Comparison of ENCODE assay signal across 18 mouse cellular contexts in genomic region chr7:16271139-16271538, GRCm38 (mm10). TPM values are rescaled to one million over a fixed set of nuclear protein-coding genes. Genes with fewer than 3 reads are reported as not detected.
DNase-seq lines count a peak whose midpoint lies in the region; ATAC-seq and TF ChIP-seq lines count a peak whose summit lies in the region.
"Had no signal": no experiment of that assay in that cellular context is flagged by ENCODE, and none has a peak within 500 bp of the region (broad histone marks: within the 10 kb centered on the region; RNA-seq: fewer than 3 reads in every experiment).

No protein-coding gene starts in this region.

- no peak for TF ChIP-seq CTCF in bone marrow macrophage, adult 2 months (IDR thresholded peaks at IDR 0.05; ENCODE audit: low read depth, low read length)
- TF ChIP-seq CTCF in cerebellum, adult 2 months (IDR thresholded peaks at IDR 0.05; ENCODE audit: borderline replicate concordance, insufficient read depth, low read depth, low read length): no peak

- H3K4me2 ChIP-seq in heart, embryonic 14.5 days (ENCODE audit: low read length): 0 out of 2 replicates have a peak overlapping the region, but pooled peaks have one; percentile 97
- 0 out of 2 replicates have a peak overlapping the region, but pooled peaks have one; percentile 77 for H3K4me2 ChIP-seq in embryonic facial prominence, embryonic 13.5 days
- H3K4me2 ChIP-seq in midbrain, embryonic 13.5 days (replicated peaks): peak overlapping the region; percentile 93

- H3K27me3 ChIP-seq in heart, embryonic 14.5 days (ENCODE audit: control insufficient read depth, insufficient read depth, low read length): no peaks in the 10 kb centered on the region
- H3K27me3 ChIP-seq in embryonic facial prominence, embryonic 13.5 days: no peaks in the 10 kb centered on the region
- H3K27me3 ChIP-seq in midbrain, embryonic 13.5 days: peaks cover 9% of the 10 kb centered on the region; the same call in 1 of the 2 replicates
- H3K27me3 ChIP-seq in cerebellum, adult 2 months (ENCODE audit: control insufficient read depth, insufficient read depth, low read length): no peaks in the 10 kb centered on the region

- ATAC-seq in heart, embryonic 14.5 days (ENCODE audit: insufficient number of reproducible peaks, insufficient read depth, low FRiP score, low read depth): no peak
- ATAC-seq in embryonic facial prominence, embryonic 13.5 days (ENCODE audit: insufficient number of reproducible peaks, insufficient read depth, low FRiP score, low TSS enrichment, low read depth): no peak
- no peak for ATAC-seq in midbrain, embryonic 13.5 days
- no peak for ATAC-seq in erythroid progenitor cell, adult 5-6 weeks (replicated peaks; ENCODE audit: low FRiP score, poor library complexity, severe bottlenecking)
- ATAC-seq: forebrain, embryonic 16.5 days had no signal

- no peak for TF ChIP-seq POLR2A in bone marrow macrophage, adult 2 months (IDR thresholded peaks at IDR 0.05; ENCODE audit: borderline replicate concordance, low read depth, low read length)
- TF ChIP-seq POLR2A in cerebellum, adult 2 months (IDR thresholded peaks at IDR 0.05; ENCODE audit: borderline replicate concordance, insufficient read depth, low read length): no peak

- 57% methylated on average over 1 of the region's 1 CpGs for WGBS in heart, embryonic 14.5 days
- 66% methylated on average over 1 of the region's 1 CpGs for WGBS in embryonic facial prominence, embryonic 13.5 days
- 51% methylated on average over 1 of the region's 1 CpGs for WGBS in midbrain, embryonic 13.5 days
- 24% methylated on average over 1 of the region's 1 CpGs for WGBS in cerebellum, adult 2 months

- DNase-seq in heart, postnatal 36 days: no peak
- no peak for DNase-seq in cerebellum, adult 2 months
- DNase-seq: cerebellum, postnatal 14 days; gastrocnemius, adult 2 months; kidney, adult 11 months; kidney, postnatal 14 days; left cerebral cortex, postnatal 4 days; lung, adult 18-20 months; lung, postnatal 4 days; thymus, adult 2 months had no signal

- H3K9ac ChIP-seq in heart, embryonic 14.5 days (ENCODE audit: low read length): no peak overlapping the region; the same call in 1 of the 2 replicates
- no peak overlapping the region for H3K9ac ChIP-seq in embryonic facial prominence, embryonic 13.5 days
- no peak overlapping the region for H3K9ac ChIP-seq in midbrain, embryonic 13.5 days (replicated peaks)

- H3K4me3 ChIP-seq in heart, embryonic 14.5 days (ENCODE audit: control insufficient read depth in 1 of 2, insufficient read depth in 1 of 2, low read depth in 1 of 2, low read length in 2 of 2): no peak overlapping the region
- H3K4me3 ChIP-seq in bone marrow macrophage, adult 2 months (ENCODE audit: insufficient read depth, low read length): no peak overlapping the region
- no peak overlapping the region for H3K4me3 ChIP-seq in embryonic facial prominence, embryonic 13.5 days
- no peak overlapping the region for H3K4me3 ChIP-seq in midbrain, embryonic 13.5 days (replicated peaks)
- H3K4me3 ChIP-seq in cerebellum, adult 2 months (replicated peaks; ENCODE audit: insufficient read depth, low read depth, low read length): no peak overlapping the region
- H3K4me3 ChIP-seq: gastrocnemius, adult 2 months had no signal

- no peak overlapping the region for H3K27ac ChIP-seq in heart, embryonic 14.5 days (replicated peaks in 1 of 2; ENCODE audit: control insufficient read depth in 1 of 2, insufficient read depth in 1 of 2, low read depth in 2 of 2, low read length in 2 of 2)
- peak overlapping the region; percentile 9 for H3K27ac ChIP-seq in bone marrow macrophage, adult 2 months (ENCODE audit: insufficient read depth, low read depth, low read length)
- no peak overlapping the region for H3K27ac ChIP-seq in embryonic facial prominence, embryonic 13.5 days
- no peak overlapping the region for H3K27ac ChIP-seq in midbrain, embryonic 13.5 days
- H3K27ac ChIP-seq in cerebellum, adult 2 months (ENCODE audit: insufficient read depth, low read length): no peak overlapping the region; the same call in 1 of the 2 replicates
- H3K27ac ChIP-seq: gastrocnemius, adult 2 months had no signal

- H3K36me3 ChIP-seq in heart, embryonic 14.5 days (ENCODE audit: control insufficient read depth, insufficient read depth, low read length): peaks cover 12% of the 10 kb centered on the region
- H3K36me3 ChIP-seq in embryonic facial prominence, embryonic 13.5 days: peaks cover 12% of the 10 kb centered on the region
- peaks cover 12% of the 10 kb centered on the region for H3K36me3 ChIP-seq in midbrain, embryonic 13.5 days

- H3K4me1 ChIP-seq in heart, embryonic 14.5 days (ENCODE audit: control insufficient read depth in 2 of 2, insufficient read depth in 2 of 2, low read length in 2 of 2): peaks cover 14 to 20% of the 10 kb centered on the region in 2 experiments
- H3K4me1 ChIP-seq in bone marrow macrophage, adult 2 months (ENCODE audit: control insufficient read depth, insufficient read depth, low read length): peaks cover 28% of the 10 kb centered on the region
- H3K4me1 ChIP-seq in embryonic facial prominence, embryonic 13.5 days: peaks cover 29% of the 10 kb centered on the region
- H3K4me1 ChIP-seq in midbrain, embryonic 13.5 days (replicated peaks): peaks cover 29% of the 10 kb centered on the region
- H3K4me1 ChIP-seq in cerebellum, adult 2 months (ENCODE audit: control insufficient read depth, insufficient read depth, low read length): peaks cover 14% of the 10 kb centered on the region; the same call in 1 of the 2 replicates

- H3K9me3 ChIP-seq in heart, embryonic 14.5 days (ENCODE audit: control insufficient read depth, low read length): no peaks in the 10 kb centered on the region
- no peaks in the 10 kb centered on the region for H3K9me3 ChIP-seq in embryonic facial prominence, embryonic 13.5 days
- H3K9me3 ChIP-seq in midbrain, embryonic 13.5 days: no peaks in the 10 kb centered on the region

- intact Hi-C loops in heart, postnatal 36 days (cut with DNase I): no loop called here

RNA-seq across cellular contexts. Expression of gene Inafm1, which starts 2.3 kb away (rescaled TPM):
- polyA plus RNA-seq in heart, embryonic 14.5 days (2014; fragmentation: Nextera tagmentation; extraction: Ambion mirVana): 9.9 and 11.7 TPM in 2 replicates
- 10 to 100 TPM; 17.0 to 17.8 TPM for total RNA-seq in heart, postnatal 36 days (2021)
- 11.7 and 14.0 TPM in 2 replicates for polyA plus RNA-seq in bone marrow macrophage, adult 2 months (2012; ENCODE audit: insufficient read depth, insufficient read length, missing spikeins)
- 23.9 and 24.3 TPM in 2 replicates for polyA plus RNA-seq in embryonic facial prominence, embryonic 13.5 days (2015; fragmentation: Nextera tagmentation; extraction: Ambion mirVana)
- 22.3 and 27.3 TPM in 2 replicates for polyA plus RNA-seq in midbrain, embryonic 13.5 days (2015; fragmentation: Nextera tagmentation; extraction: Ambion mirVana)
- total RNA-seq in erythroid progenitor cell, adult 5-6 weeks (2015; ENCODE audit: low replicate concordance): 6.8 and 9.6 TPM in 2 replicates
- total RNA-seq in erythroid progenitor cell, adult 5-6 weeks (2017; ENCODE audit: low replicate concordance): 16.3 and 19.3 TPM in 2 replicates
- polyA plus RNA-seq in cerebellum, adult 2 months (2012; rRNA removed): 60.1 and 61.1 TPM in 2 replicates

RNA-seq across cellular contexts. Expression of gene C5ar1, which starts 11.8 kb away (rescaled TPM):
- polyA plus RNA-seq in heart, embryonic 14.5 days (2014; fragmentation: Nextera tagmentation; extraction: Ambion mirVana): 3.3 and 3.7 TPM in 2 replicates
- 1 to 10 TPM; 6.4 to 7.8 TPM for total RNA-seq in heart, postnatal 36 days (2021)
- polyA plus RNA-seq in bone marrow macrophage, adult 2 months (2012; ENCODE audit: insufficient read depth, insufficient read length, missing spikeins): 463 and 511 TPM in 2 replicates
- 1.4 and 1.5 TPM in 2 replicates for polyA plus RNA-seq in embryonic facial prominence, embryonic 13.5 days (2015; fragmentation: Nextera tagmentation; extraction: Ambion mirVana)
- polyA plus RNA-seq in midbrain, embryonic 13.5 days (2015; fragmentation: Nextera tagmentation; extraction: Ambion mirVana): 1.0 and 1.5 TPM in 2 replicates
- total RNA-seq in erythroid progenitor cell, adult 5-6 weeks (2015; ENCODE audit: low replicate concordance): 5.4 and 8.0 TPM in 2 replicates
- 2.3 and 5.0 TPM in 2 replicates for total RNA-seq in erythroid progenitor cell, adult 5-6 weeks (2017; ENCODE audit: low replicate concordance)
- polyA plus RNA-seq in cerebellum, adult 2 months (2012; rRNA removed): 0.75 and 0.95 TPM in 2 replicates
- total RNA-seq: ES-E14 had no signal

RNA-seq across cellular contexts. Expression of gene Ccdc9, which starts 15.5 kb away (rescaled TPM):
- polyA plus RNA-seq in heart, embryonic 14.5 days (2014; fragmentation: Nextera tagmentation; extraction: Ambion mirVana): 10.6 and 11.2 TPM in 2 replicates
- 10 to 100 TPM; 34.6 to 36.9 TPM for total RNA-seq in heart, postnatal 36 days (2021)
- 143 and 146 TPM in 2 replicates for polyA plus RNA-seq in bone marrow macrophage, adult 2 months (2012; ENCODE audit: insufficient read depth, insufficient read length, missing spikeins)
- polyA plus RNA-seq in embryonic facial prominence, embryonic 13.5 days (2015; fragmentation: Nextera tagmentation; extraction: Ambion mirVana): 31.0 and 32.9 TPM in 2 replicates
- polyA plus RNA-seq in midbrain, embryonic 13.5 days (2015; fragmentation: Nextera tagmentation; extraction: Ambion mirVana): 22.5 and 39.4 TPM in 2 replicates
- total RNA-seq in erythroid progenitor cell, adult 5-6 weeks (2015; ENCODE audit: low replicate concordance): 15.1 and 25.6 TPM in 2 replicates
- total RNA-seq in erythroid progenitor cell, adult 5-6 weeks (2017; ENCODE audit: low replicate concordance): 27.7 and 39.5 TPM in 2 replicates
- polyA plus RNA-seq in cerebellum, adult 2 months (2012; rRNA removed): 81.1 and 91.1 TPM in 2 replicates

RNA-seq across cellular contexts. Expression of gene C5ar2, which starts 27.2 kb away (rescaled TPM):
- polyA plus RNA-seq in heart, embryonic 14.5 days (2014; fragmentation: Nextera tagmentation; extraction: Ambion mirVana): 0.80 and 0.94 TPM in 2 replicates
- total RNA-seq in heart, postnatal 36 days (2021): 1 to 10 TPM; 1.2 to 1.7 TPM
- polyA plus RNA-seq in bone marrow macrophage, adult 2 months (2012; ENCODE audit: insufficient read depth, insufficient read length, missing spikeins): 18.4 and 18.5 TPM in 2 replicates
- polyA plus RNA-seq in embryonic facial prominence, embryonic 13.5 days (2015; fragmentation: Nextera tagmentation; extraction: Ambion mirVana): 0.10 TPM in 1 of 2 replicates, not detected in the other
- polyA plus RNA-seq in midbrain, embryonic 13.5 days (2015; fragmentation: Nextera tagmentation; extraction: Ambion mirVana): 0.05 TPM in 1 of 2 replicates, not detected in the other
- total RNA-seq in erythroid progenitor cell, adult 5-6 weeks (2015; ENCODE audit: low replicate concordance): 2.2 and 8.4 TPM in 2 replicates
- total RNA-seq in erythroid progenitor cell, adult 5-6 weeks (2017; ENCODE audit: low replicate concordance): 1.8 and 3.3 TPM in 2 replicates
- 0.19 and 0.20 TPM in 2 replicates for polyA plus RNA-seq in cerebellum, adult 2 months (2012; rRNA removed)
- polyA plus RNA-seq: embryonic facial prominence, embryonic 11.5 days; forebrain, embryonic 16.5 days had no signal

RNA-seq across cellular contexts. Expression of gene Bbc3, which starts 37.1 kb away (rescaled TPM):
- polyA plus RNA-seq in heart, embryonic 14.5 days (2014; fragmentation: Nextera tagmentation; extraction: Ambion mirVana): 3.8 and 5.2 TPM in 2 replicates
- total RNA-seq in heart, postnatal 36 days (2021): 1 to 10 TPM; 3.1 to 5.0 TPM
- 26.6 and 27.6 TPM in 2 replicates for polyA plus RNA-seq in bone marrow macrophage, adult 2 months (2012; ENCODE audit: insufficient read depth, insufficient read length, missing spikeins)
- polyA plus RNA-seq in embryonic facial prominence, embryonic 13.5 days (2015; fragmentation: Nextera tagmentation; extraction: Ambion mirVana): 4.8 and 5.2 TPM in 2 replicates
- 23.1 and 25.5 TPM in 2 replicates for polyA plus RNA-seq in midbrain, embryonic 13.5 days (2015; fragmentation: Nextera tagmentation; extraction: Ambion mirVana)
- 0.42 and 3.2 TPM in 2 replicates for total RNA-seq in erythroid progenitor cell, adult 5-6 weeks (2015; ENCODE audit: low replicate concordance)
- total RNA-seq in erythroid progenitor cell, adult 5-6 weeks (2017; ENCODE audit: low replicate concordance): 0.76 and 2.6 TPM in 2 replicates
- 17.0 and 20.3 TPM in 2 replicates for polyA plus RNA-seq in cerebellum, adult 2 months (2012; rRNA removed)

Comparison
In these comparisons a context has a peak if more than half of its experiments do, and no peak if none do; other contexts are left out.
1. RNA of gene C5ar1, which starts 11.8 kb away (polyA plus RNA-seq): 463 to 511 TPM in bone marrow macrophage, adult 2 months; 3.3 to 3.7 TPM in heart, embryonic 14.5 days, 1.0 to 1.5 TPM in midbrain, embryonic 13.5 days, 1.4 to 1.5 TPM in embryonic facial prominence, embryonic 13.5 days and 0.75 to 0.95 TPM in cerebellum, adult 2 months; every median in the first group is over 10 times any median in the second.
2. Peak in every context shown above with its lines, with median percentiles within 50 percentile points of each other: H3K4me2 ChIP-seq.